Mouse (Mus musculus) cortical plate, adult 2 months (tissue): Measurements from ENCODE around the gene Btbd19.

Source experiments
- CTCF ChIP-seq: fragments of 200-500 bp; IDR thresholded peaks from 2 replicates; pipeline ENCODE4 v1.5.1; 2011; ENCODE audit warnings: mild to moderate bottlenecking, control low read depth, low read length; ENCODE audit not compliant: insufficient read depth; ENCODE audit errors: extremely low read depth
- POLR2A ChIP-seq: fragments of 200-500 bp; IDR thresholded peaks from 2 replicates; pipeline ENCODE4 v1.6.1; 2011; ENCODE audit warnings: mild to moderate bottlenecking, low read length, control low read depth; ENCODE audit not compliant: insufficient read depth; ENCODE audit errors: extremely low read depth

DNA sequence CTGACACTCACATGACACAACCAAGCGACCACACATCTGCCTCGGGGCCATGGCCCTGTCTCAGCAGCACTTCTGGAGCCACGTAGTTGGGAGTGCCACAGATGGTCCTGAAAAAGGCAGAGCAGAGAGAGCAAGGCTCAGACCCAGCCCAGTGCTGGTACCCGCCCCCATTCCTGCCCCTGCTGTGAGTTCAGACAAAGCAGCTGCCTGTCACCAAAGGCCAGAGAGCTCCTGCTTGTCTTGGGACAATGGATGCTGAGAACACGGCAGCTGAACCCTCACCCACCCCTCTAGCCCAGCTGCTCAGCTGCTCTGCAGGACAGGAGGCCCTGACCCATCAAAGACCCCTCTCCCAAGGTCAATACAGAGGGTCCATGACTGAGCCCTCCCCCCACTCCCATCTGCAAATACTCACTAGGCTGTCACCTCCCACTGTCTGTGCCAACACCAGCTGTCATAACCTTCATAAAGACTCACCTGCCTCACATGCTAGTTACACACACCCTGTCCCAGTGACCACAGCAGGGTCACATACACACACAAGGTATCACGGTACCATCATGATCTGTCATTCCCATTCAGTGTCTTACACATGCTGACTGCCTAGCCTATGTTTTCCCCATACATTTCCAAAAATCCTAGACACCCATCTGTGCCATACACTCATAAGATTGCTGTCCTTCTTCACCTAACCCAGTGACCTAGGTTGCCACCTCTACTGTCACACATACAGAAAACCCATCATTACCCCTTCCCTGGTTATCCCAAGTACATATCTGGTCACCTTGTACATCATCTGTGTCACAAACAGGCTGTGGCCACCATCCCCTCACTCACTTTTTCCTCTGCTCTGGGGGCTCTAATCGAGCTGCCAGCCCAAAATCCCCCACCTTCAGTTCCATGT, 6.6 kb upstream of the Btbd19 start:
- TF ChIP-seq CTCF (no peak), POLR2A (no peak)
